In genomic region chr7:145302488-145303285, GRCm38 (mm10) we compare ENCODE assay signal across 9 mouse cellular contexts. TPM values are rescaled to one million over a fixed set of nuclear protein-coding genes. Genes with fewer than 3 reads are reported as not detected.
DNase-seq lines count a peak whose midpoint lies in the region; ATAC-seq lines count a peak whose summit lies in the region.
"Had no signal": no experiment of that assay in that cellular context is flagged by ENCODE, and none has a peak within 500 bp of the region (broad histone marks: within the 10 kb centered on the region; RNA-seq: fewer than 3 reads in every experiment).

No protein-coding gene starts in this region.

- no peak overlapping the region for H3K27ac ChIP-seq in hindbrain, embryonic 12.5 days
- H3K27ac ChIP-seq in midbrain, embryonic 16.5 days (ENCODE audit: low read length): no peak overlapping the region

- peak; percentile 87 for ATAC-seq in hindbrain, embryonic 12.5 days (ENCODE audit: low FRiP score)
- ATAC-seq in midbrain, embryonic 16.5 days: peak; percentile 84
- ATAC-seq: Patski had no signal

- H3K27me3 ChIP-seq in hindbrain, embryonic 12.5 days: no peaks in the 10 kb centered on the region
- H3K27me3 ChIP-seq in midbrain, embryonic 16.5 days (ENCODE audit: control insufficient read depth, insufficient read depth, low read depth, low read length): no peaks in the 10 kb centered on the region
- H3K27me3 ChIP-seq: Patski had no signal

- WGBS in hindbrain, embryonic 12.5 days: 4% methylated on average over 20 of the region's 20 CpGs
- WGBS in midbrain, embryonic 16.5 days: 5% methylated on average over 20 of the region's 20 CpGs

- peak overlapping the region; percentile 35; the same call in 1 of the 2 replicates for H3K9ac ChIP-seq in hindbrain, embryonic 12.5 days
- peak overlapping the region; percentile 35; the same call in 1 of the 2 replicates for H3K9ac ChIP-seq in midbrain, embryonic 16.5 days (ENCODE audit: low read depth, low read length)

- H3K4me3 ChIP-seq in hindbrain, embryonic 12.5 days: peak overlapping the region; percentile 17
- H3K4me3 ChIP-seq in midbrain, embryonic 16.5 days (ENCODE audit: low read depth, low read length): peak overlapping the region; percentile 22

- peak; percentile 90 for DNase-seq in ES-CJ7 (ENCODE audit: low read depth, low spot score)
- DNase-seq in cerebellum, adult 9-11 months: peak; percentile 93
- DNase-seq in gastrocnemius, adult 18-20 months (ENCODE audit: low spot score): peak; percentile 66
- DNase-seq in liver: peak; percentile 80
- DNase-seq in layer of hippocampus, postnatal 10 days (ENCODE audit: low spot score in 2 of 2): no peak
- DNase-seq in thymus, postnatal 14 days: no peak

- H3K4me1 ChIP-seq in hindbrain, embryonic 12.5 days: peaks cover 10% of the 10 kb centered on the region
- no peaks in the 10 kb centered on the region for H3K4me1 ChIP-seq in midbrain, embryonic 16.5 days (ENCODE audit: control insufficient read depth, insufficient read depth, low read length)

- no peaks in the 10 kb centered on the region for H3K36me3 ChIP-seq in hindbrain, embryonic 12.5 days
- H3K36me3 ChIP-seq in midbrain, embryonic 16.5 days (ENCODE audit: control insufficient read depth, insufficient read depth, low read length): no peaks in the 10 kb centered on the region

- H3K9me3 ChIP-seq in hindbrain, embryonic 12.5 days (replicated peaks): no peaks in the 10 kb centered on the region
- H3K9me3 ChIP-seq in midbrain, embryonic 16.5 days (replicated peaks; ENCODE audit: control insufficient read depth, low read length, poor library complexity, severe bottlenecking): no peaks in the 10 kb centered on the region

- peak overlapping the region; percentile 52 for H3K4me2 ChIP-seq in hindbrain, embryonic 12.5 days (replicated peaks)
- peak overlapping the region; percentile 49 for H3K4me2 ChIP-seq in midbrain, embryonic 16.5 days (ENCODE audit: low read length)

RNA-seq across cellular contexts. Expression of gene Mrgprf, which starts 2.1 kb away (rescaled TPM):
- 1 to 10 TPM; 1.3 to 2.1 TPM for total RNA-seq in gastrocnemius, adult 18-20 months (2021)
- polyA plus RNA-seq in hindbrain, embryonic 12.5 days (2016; fragmentation: Nextera tagmentation; extraction: Ambion mirVana): 0.99 and 1.1 TPM in 2 replicates
- 1.9 and 3.8 TPM in 2 replicates for polyA plus RNA-seq in midbrain, embryonic 16.5 days (2015; fragmentation: Nextera tagmentation; extraction: Ambion mirVana)
- total RNA-seq in layer of hippocampus, postnatal 10 days (2021): 1 to 10 TPM; 1.6 to 2.2 TPM

RNA-seq across cellular contexts. Expression of gene Mrgprd, which starts 11.9 kb away (rescaled TPM):
- not detected for total RNA-seq in gastrocnemius, adult 18-20 months (2021)
- not detected in 2 replicates for polyA plus RNA-seq in hindbrain, embryonic 12.5 days (2016; fragmentation: Nextera tagmentation; extraction: Ambion mirVana)
- not detected in 2 replicates for polyA plus RNA-seq in midbrain, embryonic 16.5 days (2015; fragmentation: Nextera tagmentation; extraction: Ambion mirVana)
- not detected for total RNA-seq in layer of hippocampus, postnatal 10 days (2021)
- polyA plus RNA-seq: Patski had no signal

RNA-seq across cellular contexts. Expression of gene Tpcn2, which starts 18.9 kb away (rescaled TPM):
- 1 to 10 TPM; 1.0 TPM for total RNA-seq in gastrocnemius, adult 18-20 months (2021)
- polyA plus RNA-seq in hindbrain, embryonic 12.5 days (2016; fragmentation: Nextera tagmentation; extraction: Ambion mirVana): 6.8 and 7.1 TPM in 2 replicates
- 1.5 and 2.7 TPM in 2 replicates for polyA plus RNA-seq in midbrain, embryonic 16.5 days (2015; fragmentation: Nextera tagmentation; extraction: Ambion mirVana)
- 1 to 10 TPM; 5.5 to 7.0 TPM for total RNA-seq in layer of hippocampus, postnatal 10 days (2021)

Comparison
In these comparisons a context has a peak if more than half of its experiments do, and no peak if none do; other contexts are left out.
1. DNase-seq: peak in ES-CJ7 (single experiment), cerebellum, adult 9-11 months (single experiment), gastrocnemius, adult 18-20 months (single experiment) and liver (single experiment); none in layer of hippocampus, postnatal 10 days (0 of 2) and thymus, postnatal 14 days (single experiment).